Mouse (Mus musculus): ENCODE results near the gene Aes. TPM values are rescaled to one million over a fixed set of nuclear protein-coding genes. Genes with fewer than 3 reads are reported as not detected.

The Aes gene
- polyA plus RNA-seq, 1 experiment from 2014 or later: 229 TPM

- H3K9me3 ChIP-seq (ENCODE audit: control insufficient read depth, low read length): no peaks in the 10 kb centered on the region
- no peaks in the 10 kb centered on the region for H3K27me3 ChIP-seq (replicated peaks; ENCODE audit: control insufficient read depth, insufficient read depth, low read length)
- WGBS: 69% methylated on average over 5 of the region's 5 CpGs
- DNase-seq (ENCODE audit: low spot score) (no peak), ATAC-seq (replicated peaks; ENCODE audit: low FRiP score) (no peak)
- no peak overlapping the region for H3K4me3 ChIP-seq (ENCODE audit: low read depth, low read length)
- H3K4me2 ChIP-seq: peak overlapping the region; percentile 99; the same call in 1 of the 2 replicates
- H3K9ac ChIP-seq (ENCODE audit: low read depth, low read length): 0 out of 2 replicates have a peak overlapping the region, but pooled peaks have one; percentile 6
- H3K27ac ChIP-seq (ENCODE audit: low read depth, low read length): peak overlapping the region; percentile 20; the same call in 1 of the 2 replicates
- peaks cover 8% of the 10 kb centered on the region; the same call in 1 of the 2 replicates for H3K36me3 ChIP-seq (ENCODE audit: control insufficient read depth, insufficient read depth, low read length)
- peaks cover 38% of the 10 kb centered on the region for H3K4me1 ChIP-seq (replicated peaks; ENCODE audit: control insufficient read depth, insufficient read depth, low read length)
Observed at GRCm38 (mm10) chr10:81541363-81541762, 17.9 kb upstream of the Aes start.

GRCm38 (mm10) chr10:81541803-81542202 lies 17.5 kb upstream of the Aes start:
- H3K4me2 ChIP-seq: peak overlapping the region; percentile 99
- no peaks in the 10 kb centered on the region for H3K27me3 ChIP-seq (replicated peaks; ENCODE audit: control insufficient read depth, insufficient read depth, low read length)
- H3K9ac ChIP-seq (ENCODE audit: low read depth, low read length): 0 out of 2 replicates have a peak overlapping the region, but pooled peaks have one; percentile 14
- ATAC-seq (replicated peaks; ENCODE audit: low FRiP score): no peak
- H3K4me3 ChIP-seq (ENCODE audit: low read depth, low read length): peak overlapping the region; percentile 25; the same call in 1 of the 2 replicates
- H3K9me3 ChIP-seq (ENCODE audit: control insufficient read depth, low read length): no peaks in the 10 kb centered on the region
- WGBS: 60% methylated on average over 10 of the region's 10 CpGs
- peaks cover 43% of the 10 kb centered on the region for H3K4me1 ChIP-seq (replicated peaks; ENCODE audit: control insufficient read depth, insufficient read depth, low read length)
- peak overlapping the region; percentile 32; the same call in 1 of the 2 replicates for H3K27ac ChIP-seq (ENCODE audit: low read depth, low read length)
- DNase-seq (ENCODE audit: low spot score): no peak
- peaks cover 8% of the 10 kb centered on the region; the same call in 1 of the 2 replicates for H3K36me3 ChIP-seq (ENCODE audit: control insufficient read depth, insufficient read depth, low read length)

- H3K4me2 ChIP-seq: peak overlapping the region; percentile 99
- peaks cover 8% of the 10 kb centered on the region; the same call in 1 of the 2 replicates for H3K36me3 ChIP-seq (ENCODE audit: control insufficient read depth, insufficient read depth, low read length)
- peaks cover 48% of the 10 kb centered on the region for H3K4me1 ChIP-seq (replicated peaks; ENCODE audit: control insufficient read depth, insufficient read depth, low read length)
- H3K9me3 ChIP-seq (ENCODE audit: control insufficient read depth, low read length): no peaks in the 10 kb centered on the region
- H3K9ac ChIP-seq (ENCODE audit: low read depth, low read length): peak overlapping the region; percentile 90
- 75% methylated on average over 7 of the region's 7 CpGs for WGBS
- H3K4me3 ChIP-seq (ENCODE audit: low read depth, low read length): peak overlapping the region; percentile 96
- no peaks in the 10 kb centered on the region for H3K27me3 ChIP-seq (replicated peaks; ENCODE audit: control insufficient read depth, insufficient read depth, low read length)
- H3K27ac ChIP-seq (ENCODE audit: low read depth, low read length): peak overlapping the region; percentile 19; the same call in 1 of the 2 replicates
- no peak for ATAC-seq (replicated peaks; ENCODE audit: low FRiP score)
- DNase-seq (ENCODE audit: low spot score): no peak
Observed at GRCm38 (mm10) chr10:81542727-81543460, 16.4 kb upstream of the Aes start.

- ATAC-seq (replicated peaks; ENCODE audit: low FRiP score): no peak
- Histone ChIP-seq H3K4me2 (peak overlapping the region; percentile 99), H3K27me3 (replicated peaks; ENCODE audit: control insufficient read depth, insufficient read depth, low read length) (no peaks in the 10 kb centered on the region), H3K36me3 (ENCODE audit: control insufficient read depth, insufficient read depth, low read length) (peaks cover 8% of the 10 kb centered on the region; the same call in 1 of the 2 replicates), H3K27ac (ENCODE audit: low read depth, low read length) (0 out of 2 replicates have a peak overlapping the region, but pooled peaks have one; percentile 19), H3K9me3 (ENCODE audit: control insufficient read depth, low read length) (no peaks in the 10 kb centered on the region), H3K4me1 (replicated peaks; ENCODE audit: control insufficient read depth, insufficient read depth, low read length) (peaks cover 48% of the 10 kb centered on the region), H3K9ac (ENCODE audit: low read depth, low read length) (peak overlapping the region; percentile 90), H3K4me3 (ENCODE audit: low read depth, low read length) (peak overlapping the region; percentile 96)
- 83% methylated on average over 1 of the region's 1 CpGs for WGBS
- DNase-seq (ENCODE audit: low spot score): no peak
Observed at GRCm38 (mm10) chr10:81543633-81544032, 15.7 kb upstream of the Aes start.

- H3K27me3 ChIP-seq (replicated peaks; ENCODE audit: control insufficient read depth, insufficient read depth, low read length): no peaks in the 10 kb centered on the region
- peaks cover 48% of the 10 kb centered on the region for H3K4me1 ChIP-seq (replicated peaks; ENCODE audit: control insufficient read depth, insufficient read depth, low read length)
- peak overlapping the region; percentile 99 for H3K4me2 ChIP-seq
- ATAC-seq (replicated peaks; ENCODE audit: low FRiP score) (peak; percentile 7), DNase-seq (ENCODE audit: low spot score) (no peak)
- no peaks in the 10 kb centered on the region for H3K9me3 ChIP-seq (ENCODE audit: control insufficient read depth, low read length)
- H3K4me3 ChIP-seq (ENCODE audit: low read depth, low read length): peak overlapping the region; percentile 96
- H3K9ac ChIP-seq (ENCODE audit: low read depth, low read length): peak overlapping the region; percentile 90
- H3K36me3 ChIP-seq (ENCODE audit: control insufficient read depth, insufficient read depth, low read length): peaks cover 6% of the 10 kb centered on the region; the same call in 1 of the 2 replicates
- WGBS: under 1% methylated on average over 93 of the region's 93 CpGs
- H3K27ac ChIP-seq (ENCODE audit: low read depth, low read length): peak overlapping the region; percentile 84
Observed at GRCm38 (mm10) chr10:81544296-81545160, 14.8 kb upstream of the Aes start.

GRCm38 (mm10) chr10:81545161-81545747 lies 14.0 kb upstream of the Aes start, which contains the start of gene Gna11:
TSS of gene Gna11 (minus strand) at chr10:81545190.
- Histone ChIP-seq H3K36me3 (ENCODE audit: control insufficient read depth, insufficient read depth, low read length) (peaks cover under 1% of the 10 kb centered on the region; the same call in 1 of the 2 replicates), H3K9ac (ENCODE audit: low read depth, low read length) (peak within 1 kb of the TSS; percentile 90), H3K4me1 (replicated peaks; ENCODE audit: control insufficient read depth, insufficient read depth, low read length) (peaks cover 50% of the 10 kb centered on the region), H3K4me3 (ENCODE audit: low read depth, low read length) (peak within 1 kb of the TSS; percentile 96), H3K27me3 (replicated peaks; ENCODE audit: control insufficient read depth, insufficient read depth, low read length) (no peaks in the 10 kb centered on the region), H3K9me3 (ENCODE audit: control insufficient read depth, low read length) (no peaks in the 10 kb centered on the region), H3K4me2 (peak within 1 kb of the TSS; percentile 99), H3K27ac (ENCODE audit: low read depth, low read length) (peak within 1 kb of the TSS; percentile 84)
- WGBS: 1% methylated on average over 59 of the region's 59 CpGs
- DNase-seq (ENCODE audit: low spot score) (peak; percentile 100), ATAC-seq (replicated peaks; ENCODE audit: low FRiP score) (peak; percentile 90)

- H3K36me3 ChIP-seq (ENCODE audit: control insufficient read depth, insufficient read depth, low read length): no peaks in the 10 kb centered on the region
- peak overlapping the region; percentile 84 for H3K27ac ChIP-seq (ENCODE audit: low read depth, low read length)
- peaks cover 48% of the 10 kb centered on the region for H3K4me1 ChIP-seq (replicated peaks; ENCODE audit: control insufficient read depth, insufficient read depth, low read length)
- DNase-seq (ENCODE audit: low spot score) (no peak), ATAC-seq (replicated peaks; ENCODE audit: low FRiP score) (peak; percentile 50)
- peak overlapping the region; percentile 99 for H3K4me2 ChIP-seq
- peak overlapping the region; percentile 22; the same call in 1 of the 2 replicates for H3K4me3 ChIP-seq (ENCODE audit: low read depth, low read length)
- H3K27me3 ChIP-seq (replicated peaks; ENCODE audit: control insufficient read depth, insufficient read depth, low read length): no peaks in the 10 kb centered on the region
- 27% methylated on average over 5 of the region's 5 CpGs for WGBS
- H3K9ac ChIP-seq (ENCODE audit: low read depth, low read length): peak overlapping the region; percentile 15; the same call in 1 of the 2 replicates
- H3K9me3 ChIP-seq (ENCODE audit: control insufficient read depth, low read length): no peaks in the 10 kb centered on the region
Observed at GRCm38 (mm10) chr10:81546332-81546731, 13.0 kb upstream of the Aes start.

Data from liver, embryonic 11.5 days (tissue).